Mouse (Mus musculus) brain, embryonic 14.5 days (tissue): Measurements from ENCODE around the gene Tmem139. TPM values are rescaled to one million over a fixed set of nuclear protein-coding genes. Genes with fewer than 3 reads are reported as not detected.

Experiments used
- DNase-seq: peaks from one replicate; pipeline ENCODE4 v3.0.0-alpha.2; 2011; ENCODE audit warnings: low read depth
- CTCF ChIP-seq: fragments of 200-500 bp; IDR thresholded peaks from 2 replicates; pipeline ENCODE4 v1.5.1; 2012; ENCODE audit warnings: inconsistent platforms, mild to moderate bottlenecking, moderate library complexity, borderline replicate concordance; ENCODE audit not compliant: insufficient read depth, insufficient read length; ENCODE audit errors: extremely low read depth
- POLR2A ChIP-seq: fragments of 200-500 bp; IDR thresholded peaks from 2 replicates; pipeline ENCODE4 v1.6.1; 2012; ENCODE audit warnings: mild to moderate bottlenecking, inconsistent platforms, borderline replicate concordance; ENCODE audit not compliant: poor library complexity, insufficient read depth, insufficient read length, severe bottlenecking; ENCODE audit errors: extremely low read depth
- polyA plus RNA-seq: library from polyadenylated mRNA; depleted of rRNA; stranded (reverse); fragments of >200 nt; gene quantifications from 2 replicates; pipeline ENCODE4 v1.2.3, GENCODE M21; 2012; rRNA removed

Tmem139 gene
- polyA plus RNA-seq, 1 experiment, result not detected

DNA sequence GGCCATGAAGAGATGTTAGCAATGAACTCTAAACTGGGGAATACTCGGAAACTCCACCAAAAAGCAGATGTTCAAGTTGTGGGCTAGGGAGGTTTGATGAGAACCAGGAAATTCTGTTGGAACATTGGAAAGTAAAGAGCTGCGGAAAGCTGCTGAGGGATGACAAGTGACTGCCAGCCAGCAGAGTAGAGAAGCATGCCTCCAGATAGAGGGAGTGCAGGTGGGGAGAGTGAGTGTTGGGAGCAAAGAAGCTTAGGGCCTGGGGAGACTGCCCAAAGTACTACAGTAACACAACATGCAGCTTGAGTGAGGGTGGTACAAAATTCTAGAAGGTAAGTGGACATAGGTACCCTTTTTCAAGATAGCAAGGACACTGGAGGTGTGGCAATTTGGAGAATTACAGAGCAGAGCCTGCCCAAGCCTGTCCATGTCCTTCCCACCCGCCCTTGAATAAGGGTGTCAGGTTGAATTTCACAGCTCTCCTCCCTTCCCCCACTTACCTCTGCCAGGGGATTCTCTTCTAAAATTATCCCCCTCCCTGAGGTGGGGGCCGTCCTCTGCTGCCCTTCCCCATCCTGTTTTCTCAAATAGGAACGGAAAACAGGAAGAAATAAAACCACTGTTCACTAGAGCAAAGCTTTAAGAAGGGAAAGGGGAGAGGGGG is 21.2 kb downstream of the Tmem139 start:
- no peak for TF ChIP-seq CTCF
- no peak for TF ChIP-seq POLR2A
- DNase-seq, result no peak

DNA sequence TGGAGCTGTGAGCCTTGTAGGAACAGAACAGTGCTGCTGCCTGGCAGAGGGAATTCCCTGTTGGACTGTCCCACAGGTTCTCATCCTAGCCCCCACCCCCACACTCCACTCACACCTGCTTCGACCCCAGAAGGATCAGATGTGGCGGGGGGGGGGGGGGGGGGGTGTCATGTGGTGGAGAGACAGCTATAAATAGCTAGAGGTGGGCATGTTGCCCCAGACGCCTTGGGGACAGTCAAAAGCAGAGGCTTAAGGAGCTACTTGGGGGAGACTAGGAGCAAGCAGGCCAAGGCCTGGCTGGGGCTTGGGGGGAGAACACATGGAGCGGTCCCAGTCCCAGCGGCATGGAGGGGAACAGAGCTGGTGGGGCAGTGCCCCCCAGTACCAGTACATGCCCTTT is 24.7 kb downstream of the Tmem139 start, which contains the start of gene Clcn1:
Gene Clcn1, plus strand, starts transcription at position 238 of the 400 bp plus-strand sequence.
- no peak for TF ChIP-seq POLR2A
- no peak for TF ChIP-seq CTCF
- DNase-seq, result no peak

DNA sequence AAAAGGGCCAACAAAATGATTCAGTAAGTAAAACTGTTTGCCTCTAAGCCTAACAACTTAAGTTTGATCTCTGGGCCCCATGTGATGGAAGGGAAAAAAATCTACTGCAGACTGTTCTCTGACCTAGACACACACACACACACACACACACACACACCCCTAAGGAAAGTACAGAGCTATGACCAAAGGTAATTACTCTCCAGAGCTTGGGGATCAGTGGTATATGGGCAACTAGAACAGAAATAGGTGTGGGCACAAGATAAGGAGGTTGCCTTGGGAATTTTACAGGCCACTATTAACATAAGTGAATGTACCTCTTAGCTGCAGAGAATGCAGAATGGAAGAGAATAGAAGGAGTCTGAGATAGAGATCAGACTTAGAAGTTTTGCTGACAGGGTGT is 25.8 kb downstream of the Tmem139 start:
- TF ChIP-seq POLR2A, result no peak
- no peak for TF ChIP-seq CTCF
- no peak for DNase-seq

DNA sequence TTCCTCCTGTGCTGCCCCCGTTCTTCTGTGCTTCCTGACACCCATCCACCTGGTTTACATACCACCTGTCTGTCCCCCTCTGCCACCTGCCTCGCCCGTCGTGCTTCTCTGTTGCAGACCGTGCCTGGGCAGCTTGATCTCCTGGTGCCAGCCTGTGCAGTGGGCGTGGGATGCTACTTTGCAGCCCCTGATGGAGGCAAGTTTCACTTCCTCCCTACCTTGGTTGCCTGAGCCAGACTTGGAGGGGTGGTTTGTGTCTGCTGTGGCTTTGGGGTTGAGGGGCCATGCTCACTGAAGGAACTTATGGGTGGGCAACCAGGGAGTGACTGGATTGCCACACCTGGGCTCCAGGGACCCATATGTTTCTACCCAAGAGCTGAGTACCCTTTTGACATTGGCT is 31.6 kb downstream of the Tmem139 start:
- DNase-seq, result no peak
- TF ChIP-seq POLR2A (no peak), CTCF (no peak)

DNA sequence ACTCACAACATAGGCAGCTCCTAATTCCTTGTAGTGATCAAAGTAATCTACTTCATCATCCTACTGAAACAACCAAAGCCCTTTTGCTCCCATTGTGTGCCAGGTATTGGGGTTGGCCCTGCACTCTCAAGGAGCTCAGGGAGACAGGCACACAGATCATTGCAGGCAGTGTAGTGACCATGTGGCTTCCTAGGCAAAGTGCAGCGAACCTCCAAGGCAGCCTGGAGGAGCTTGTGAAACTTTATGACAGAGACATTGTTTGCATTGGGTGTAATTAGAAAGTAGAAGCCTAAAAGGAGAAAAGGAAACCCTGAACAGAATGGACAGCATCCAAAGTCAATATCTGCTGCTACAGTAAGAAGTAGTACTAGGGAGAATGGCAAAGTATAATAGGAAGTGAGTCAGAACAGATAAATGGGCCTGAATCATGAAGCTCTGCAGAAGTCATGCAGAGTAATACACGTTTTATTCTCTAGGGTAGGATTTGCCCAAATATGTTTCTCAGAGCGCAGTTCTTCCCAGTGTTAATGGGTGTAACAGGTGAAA is 33.9 kb downstream of the Tmem139 start:
- no peak for DNase-seq
- no peak for TF ChIP-seq CTCF
- TF ChIP-seq POLR2A, result no peak

DNA sequence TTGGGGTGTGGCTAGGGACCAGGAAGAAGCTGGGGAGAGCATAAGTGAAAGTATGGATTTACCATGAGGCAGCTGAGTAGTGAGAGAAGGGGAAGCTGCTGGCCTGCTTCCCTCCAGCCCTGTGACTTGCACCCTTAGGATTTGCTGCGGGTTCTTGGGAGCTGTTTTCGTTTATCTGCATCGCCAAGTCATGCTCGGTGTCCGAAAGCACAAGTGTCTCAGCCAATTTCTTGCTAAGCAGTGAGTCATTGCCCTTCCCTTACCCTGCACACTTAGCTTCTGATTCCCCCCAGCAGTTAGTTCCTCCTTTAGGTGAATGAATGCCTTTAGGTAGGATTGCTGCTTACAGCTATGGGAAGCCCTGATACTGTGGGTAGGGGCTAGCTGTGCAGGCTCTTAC is 37.6 kb downstream of the Tmem139 start:
- no peak for TF ChIP-seq CTCF
- TF ChIP-seq POLR2A, result no peak
- no peak for DNase-seq

DNA sequence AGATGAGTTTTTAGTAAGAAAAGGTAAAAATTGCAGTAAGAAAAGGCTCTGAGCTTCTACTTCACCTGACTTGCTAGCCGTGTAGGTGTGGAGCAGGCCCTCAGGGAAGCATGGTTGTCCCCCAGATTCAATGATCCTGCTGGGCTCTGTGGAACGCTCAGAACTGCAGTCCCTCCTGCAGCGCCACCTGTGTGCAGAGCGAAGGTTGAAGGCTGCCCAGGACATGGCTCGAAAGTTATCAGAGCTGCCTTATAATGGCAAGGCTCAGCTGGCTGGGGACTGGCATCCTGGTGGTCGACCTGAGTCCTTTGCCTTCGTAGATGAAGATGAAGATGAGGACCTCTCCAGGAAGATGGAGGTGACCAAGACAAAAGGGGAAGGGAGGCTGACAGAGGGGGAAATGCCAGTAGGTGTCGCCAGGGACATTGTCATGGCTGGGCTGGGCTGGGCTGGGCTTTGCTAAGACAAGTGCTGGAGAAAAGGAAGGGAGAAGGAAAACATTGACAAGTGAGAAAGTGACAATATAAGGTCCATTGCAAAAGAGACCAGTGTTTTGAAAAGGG is 48.1 kb downstream of the Tmem139 start:
- DNase-seq, result peak; percentile 13
- TF ChIP-seq CTCF (no peak), POLR2A (no peak)

DNA sequence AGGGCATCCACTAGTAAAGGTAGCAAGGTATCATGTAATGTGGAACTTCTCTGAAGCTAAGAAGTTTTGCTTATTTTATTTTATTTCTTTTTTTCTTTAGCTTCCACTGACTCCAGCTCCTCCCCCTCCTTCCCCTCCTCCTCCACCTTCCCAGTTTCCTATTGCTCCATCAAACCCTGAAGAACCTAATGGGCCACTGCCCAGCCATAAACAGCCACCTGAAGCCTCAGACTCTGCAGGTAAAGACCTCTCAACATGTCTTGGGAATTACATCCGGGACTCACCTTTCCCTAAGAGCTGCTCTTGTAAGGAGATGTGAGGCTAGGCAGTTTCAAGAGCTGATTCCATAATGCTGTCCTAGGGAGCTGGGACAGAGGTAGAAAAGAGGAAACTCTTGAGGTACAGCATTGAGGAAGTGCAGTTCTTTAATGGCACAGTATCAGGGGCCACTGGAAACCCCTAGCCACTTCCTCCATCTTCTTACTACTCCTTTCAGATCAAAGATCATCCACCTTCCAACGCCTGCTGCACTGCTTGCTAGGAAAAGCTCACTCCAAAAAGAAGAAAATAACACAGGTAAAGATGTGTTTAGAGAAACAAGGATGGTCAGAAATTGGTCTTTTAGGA is 48.8 kb downstream of the Tmem139 start:
- TF ChIP-seq CTCF, result no peak
- no peak for TF ChIP-seq POLR2A
- DNase-seq, result no peak

Other genes starting within 250 kb of the Tmem139 start
- gene Sva, start 223.6 kb upstream of the Tmem139 start, polyA plus RNA-seq, result not detected in 2 replicates
- not detected in 2 replicates for gene Tas2r139, start 121.0 kb upstream of the Tmem139 start, polyA plus RNA-seq
- gene Tas2r144, start 46.6 kb upstream of the Tmem139 start, polyA plus RNA-seq, result not detected in 2 replicates
- 6.7 and 7.1 TPM in 2 replicates for gene Gstk1, start 16.0 kb upstream of the Tmem139 start, polyA plus RNA-seq
- 76.1 and 101 TPM in 2 replicates for gene Casp2, start 3.0 kb downstream of the Tmem139 start, polyA plus RNA-seq
- gene Clcn1, start 24.7 kb downstream of the Tmem139 start, polyA plus RNA-seq, result 11.0 and 12.0 TPM in 2 replicates
- 30.9 and 37.9 TPM in 2 replicates for gene Fam131b, start 62.7 kb downstream of the Tmem139 start, polyA plus RNA-seq
- gene Zyx, start 87.7 kb downstream of the Tmem139 start, polyA plus RNA-seq, result 59.5 and 76.3 TPM in 2 replicates
- gene Epha1, start 111.3 kb downstream of the Tmem139 start, polyA plus RNA-seq, result 1.2 and 1.3 TPM in 2 replicates
- 0.16 and 0.29 TPM in 2 replicates for gene Tas2r143, start 138.3 kb downstream of the Tmem139 start, polyA plus RNA-seq
- 0.07 TPM in 1 of 2 replicates, not detected in the other for gene Tas2r135, start 143.5 kb downstream of the Tmem139 start, polyA plus RNA-seq
- 0.10 TPM in 1 of 2 replicates, not detected in the other for gene Tas2r126, start 172.6 kb downstream of the Tmem139 start, polyA plus RNA-seq
- not detected in 2 replicates for gene Olfr458, start 203.2 kb downstream of the Tmem139 start, polyA plus RNA-seq
- gene Olfr457, start 214.4 kb downstream of the Tmem139 start, polyA plus RNA-seq, result not detected in 2 replicates
- gene Olfr456, start 225.2 kb downstream of the Tmem139 start, polyA plus RNA-seq, result not detected in 2 replicates